Mouse (Mus musculus) ES-CJ7 (cell line): ENCODE measurements around the gene Slc34a2.

Experiments
- DNase-seq: peaks from one replicate; pipeline ENCODE4 v3.0.0; 2011; ENCODE audit warnings: low read depth, low spot score

Gene Slc34a2

GRCm38 (mm10) chr5:53108668-53109067 is 70.8 kb downstream of the Slc34a2 start:
- peak; percentile 20 for DNase-seq

GRCm38 (mm10) chr5:53110225-53110624 is 72.3 kb downstream of the Slc34a2 start:
- DNase-seq, result no peak

- no peak for DNase-seq
These were observed 73.2 kb downstream of the Slc34a2 start for GRCm38 (mm10) chr5:53111036-53111435.

- DNase-seq, result peak; percentile 72
These were observed 75.1 kb downstream of the Slc34a2 start for GRCm38 (mm10) chr5:53112942-53113341.

- no peak for DNase-seq
These were observed 76.9 kb downstream of the Slc34a2 start for GRCm38 (mm10) chr5:53114616-53115267.

- no peak for DNase-seq
These were observed 80.3 kb downstream of the Slc34a2 start for GRCm38 (mm10) chr5:53118212-53118611.

- DNase-seq, result no peak
These were observed 81.8 kb downstream of the Slc34a2 start for GRCm38 (mm10) chr5:53119689-53120088.
